Mouse (Mus musculus): ENCODE measurements at regions not wholly inside any gene's neighbourhood (a gene's known extent, or its start where the extent isn't known, plus 50 kb on each side); places are given as distances from the start of the nearest gene placed in this dataset.

GRCm38 (mm10) chr10:98629248-98629647 lies 285.0 kb upstream of the Atp2b1 start:
- WGBS, result 20% methylated on average over 3 of the region's 3 CpGs
- Histone ChIP-seq H3K9ac (replicated peaks; ENCODE audit: low read depth, low read length) (no peak overlapping the region), H3K4me3 (ENCODE audit: low read depth, low read length) (no peak overlapping the region), H3K27me3 (ENCODE audit: control insufficient read depth, insufficient read depth, low read length) (no peaks in the 10 kb centered on the region), H3K27ac (ENCODE audit: low read length) (no peak overlapping the region), H3K9me3 (ENCODE audit: control insufficient read depth, low read depth, low read length) (no peaks in the 10 kb centered on the region), H3K36me3 (ENCODE audit: control insufficient read depth, insufficient read depth, low read length) (no peaks in the 10 kb centered on the region), H3K4me1 (ENCODE audit: control insufficient read depth, insufficient read depth, low read length) (no peaks in the 10 kb centered on the region), H3K4me2 (replicated peaks; ENCODE audit: low read depth, low read length) (no peak overlapping the region)
- ATAC-seq (ENCODE audit: insufficient number of reproducible peaks, insufficient read depth, low FRiP score, low read depth), result no peak

GRCm38 (mm10) chr10:98637759-98638611 lies 276.2 kb upstream of the Atp2b1 start:
- ATAC-seq (ENCODE audit: insufficient number of reproducible peaks, insufficient read depth, low FRiP score, low read depth), result no peak
- H3K9ac ChIP-seq (replicated peaks; ENCODE audit: low read depth, low read length), result no peak overlapping the region
- H3K27me3 ChIP-seq (ENCODE audit: control insufficient read depth, insufficient read depth, low read length), result no peaks in the 10 kb centered on the region
- no peak overlapping the region for H3K4me2 ChIP-seq (replicated peaks; ENCODE audit: low read depth, low read length)
- no peaks in the 10 kb centered on the region for H3K9me3 ChIP-seq (ENCODE audit: control insufficient read depth, low read depth, low read length)
- WGBS, result 83% methylated on average over 14 of the region's 14 CpGs
- H3K4me3 ChIP-seq (ENCODE audit: low read depth, low read length), result no peak overlapping the region
- H3K4me1 ChIP-seq (ENCODE audit: control insufficient read depth, insufficient read depth, low read length), result no peaks in the 10 kb centered on the region
- H3K27ac ChIP-seq (ENCODE audit: low read length), result no peak overlapping the region
- H3K36me3 ChIP-seq (ENCODE audit: control insufficient read depth, insufficient read depth, low read length), result no peaks in the 10 kb centered on the region

GRCm38 (mm10) chr10:98645681-98646122 lies 268.5 kb upstream of the Atp2b1 start:
- H3K4me1 ChIP-seq (ENCODE audit: control insufficient read depth, insufficient read depth, low read length), result no peaks in the 10 kb centered on the region
- ATAC-seq (ENCODE audit: insufficient number of reproducible peaks, insufficient read depth, low FRiP score, low read depth), result no peak
- WGBS, result 81% methylated on average over 10 of the region's 10 CpGs

GRCm38 (mm10) chr10:98646311-98646999 lies 267.8 kb upstream of the Atp2b1 start:
- no peaks in the 10 kb centered on the region for H3K27me3 ChIP-seq (ENCODE audit: control insufficient read depth, insufficient read depth, low read length)
- WGBS, result 90% methylated on average over 8 of the region's 8 CpGs
- H3K4me2 ChIP-seq (replicated peaks; ENCODE audit: low read depth, low read length), result no peak overlapping the region
- H3K4me1 ChIP-seq (ENCODE audit: control insufficient read depth, insufficient read depth, low read length), result no peaks in the 10 kb centered on the region
- no peaks in the 10 kb centered on the region for H3K36me3 ChIP-seq (ENCODE audit: control insufficient read depth, insufficient read depth, low read length)
- no peak overlapping the region for H3K4me3 ChIP-seq (ENCODE audit: low read depth, low read length)
- no peak overlapping the region for H3K9ac ChIP-seq (replicated peaks; ENCODE audit: low read depth, low read length)
- no peak overlapping the region for H3K27ac ChIP-seq (ENCODE audit: low read length)
- H3K9me3 ChIP-seq (ENCODE audit: control insufficient read depth, low read depth, low read length), result no peaks in the 10 kb centered on the region
- no peak for ATAC-seq (ENCODE audit: insufficient number of reproducible peaks, insufficient read depth, low FRiP score, low read depth)

More at GRCm38 (mm10) chr10:98645681-98646122, 268.5 kb upstream of the Atp2b1 start:
- no peaks in the 10 kb centered on the region for H3K9me3 ChIP-seq (ENCODE audit: control insufficient read depth, low read depth, low read length)
- no peak overlapping the region for H3K9ac ChIP-seq (replicated peaks; ENCODE audit: low read depth, low read length)
- no peaks in the 10 kb centered on the region for H3K36me3 ChIP-seq (ENCODE audit: control insufficient read depth, insufficient read depth, low read length)
- H3K4me3 ChIP-seq (ENCODE audit: low read depth, low read length), result no peak overlapping the region
- no peaks in the 10 kb centered on the region for H3K27me3 ChIP-seq (ENCODE audit: control insufficient read depth, insufficient read depth, low read length)
- H3K27ac ChIP-seq (ENCODE audit: low read length), result no peak overlapping the region
- no peak overlapping the region for H3K4me2 ChIP-seq (replicated peaks; ENCODE audit: low read depth, low read length)

- ATAC-seq (ENCODE audit: insufficient number of reproducible peaks, insufficient read depth, low FRiP score, low read depth), result no peak
- H3K9ac ChIP-seq (replicated peaks; ENCODE audit: low read depth, low read length), result no peak overlapping the region
- H3K4me2 ChIP-seq (replicated peaks; ENCODE audit: low read depth, low read length), result no peak overlapping the region
Measured at GRCm38 (mm10) chr10:98648710-98649245, 265.4 kb upstream of the Atp2b1 start.

GRCm38 (mm10) chr10:98650533-98650932 lies 263.7 kb upstream of the Atp2b1 start:
- H3K4me2 ChIP-seq (replicated peaks; ENCODE audit: low read depth, low read length), result no peak overlapping the region
- no peaks in the 10 kb centered on the region for H3K27me3 ChIP-seq (ENCODE audit: control insufficient read depth, insufficient read depth, low read length)
- H3K9me3 ChIP-seq (ENCODE audit: control insufficient read depth, low read depth, low read length), result no peaks in the 10 kb centered on the region
- no peak for ATAC-seq (ENCODE audit: insufficient number of reproducible peaks, insufficient read depth, low FRiP score, low read depth)
- no peaks in the 10 kb centered on the region for H3K4me1 ChIP-seq (ENCODE audit: control insufficient read depth, insufficient read depth, low read length)
- no peak overlapping the region for H3K9ac ChIP-seq (replicated peaks; ENCODE audit: low read depth, low read length)
- H3K4me3 ChIP-seq (ENCODE audit: low read depth, low read length), result no peak overlapping the region
- H3K27ac ChIP-seq (ENCODE audit: low read length), result no peak overlapping the region
- 80% methylated on average over 4 of the region's 4 CpGs for WGBS
- H3K36me3 ChIP-seq (ENCODE audit: control insufficient read depth, insufficient read depth, low read length), result no peaks in the 10 kb centered on the region

More at GRCm38 (mm10) chr10:98648710-98649245, 265.4 kb upstream of the Atp2b1 start:
- Histone ChIP-seq H3K9me3 (ENCODE audit: control insufficient read depth, low read depth, low read length) (no peaks in the 10 kb centered on the region), H3K4me3 (ENCODE audit: low read depth, low read length) (no peak overlapping the region), H3K27ac (ENCODE audit: low read length) (no peak overlapping the region), H3K36me3 (ENCODE audit: control insufficient read depth, insufficient read depth, low read length) (no peaks in the 10 kb centered on the region), H3K4me1 (ENCODE audit: control insufficient read depth, insufficient read depth, low read length) (no peaks in the 10 kb centered on the region), H3K27me3 (ENCODE audit: control insufficient read depth, insufficient read depth, low read length) (no peaks in the 10 kb centered on the region)
- WGBS, result 92% methylated on average over 7 of the region's 7 CpGs

GRCm38 (mm10) chr10:98651127-98651526 lies 263.1 kb upstream of the Atp2b1 start:
- no peaks in the 10 kb centered on the region for H3K4me1 ChIP-seq (ENCODE audit: control insufficient read depth, insufficient read depth, low read length)
- H3K9me3 ChIP-seq (ENCODE audit: control insufficient read depth, low read depth, low read length), result no peaks in the 10 kb centered on the region
- H3K27me3 ChIP-seq (ENCODE audit: control insufficient read depth, insufficient read depth, low read length), result no peaks in the 10 kb centered on the region
- no peak for ATAC-seq (ENCODE audit: insufficient number of reproducible peaks, insufficient read depth, low FRiP score, low read depth)
- WGBS, result 80% methylated on average over 6 of the region's 6 CpGs
- H3K27ac ChIP-seq (ENCODE audit: low read length), result no peak overlapping the region
- no peak overlapping the region for H3K4me2 ChIP-seq (replicated peaks; ENCODE audit: low read depth, low read length)
- H3K9ac ChIP-seq (replicated peaks; ENCODE audit: low read depth, low read length), result no peak overlapping the region
- H3K36me3 ChIP-seq (ENCODE audit: control insufficient read depth, insufficient read depth, low read length), result no peaks in the 10 kb centered on the region
- no peak overlapping the region for H3K4me3 ChIP-seq (ENCODE audit: low read depth, low read length)

GRCm38 (mm10) chr10:98651599-98651998 lies 262.6 kb upstream of the Atp2b1 start:
- Histone ChIP-seq H3K4me1 (ENCODE audit: control insufficient read depth, insufficient read depth, low read length) (no peaks in the 10 kb centered on the region), H3K4me2 (replicated peaks; ENCODE audit: low read depth, low read length) (no peak overlapping the region), H3K9ac (replicated peaks; ENCODE audit: low read depth, low read length) (no peak overlapping the region), H3K9me3 (ENCODE audit: control insufficient read depth, low read depth, low read length) (no peaks in the 10 kb centered on the region), H3K4me3 (ENCODE audit: low read depth, low read length) (no peak overlapping the region), H3K27me3 (ENCODE audit: control insufficient read depth, insufficient read depth, low read length) (no peaks in the 10 kb centered on the region), H3K27ac (ENCODE audit: low read length) (no peak overlapping the region), H3K36me3 (ENCODE audit: control insufficient read depth, insufficient read depth, low read length) (no peaks in the 10 kb centered on the region)
- ATAC-seq (ENCODE audit: insufficient number of reproducible peaks, insufficient read depth, low FRiP score, low read depth), result no peak
- 84% methylated on average over 5 of the region's 5 CpGs for WGBS
